Mouse (Mus musculus): ENCODE results near the gene Ttbk1. TPM values are rescaled to one million over a fixed set of nuclear protein-coding genes. Genes with fewer than 3 reads are reported as not detected.

Ttbk1 gene
- polyA plus RNA-seq, 1 experiment from 2014 or later: 0.08 TPM

DNA sequence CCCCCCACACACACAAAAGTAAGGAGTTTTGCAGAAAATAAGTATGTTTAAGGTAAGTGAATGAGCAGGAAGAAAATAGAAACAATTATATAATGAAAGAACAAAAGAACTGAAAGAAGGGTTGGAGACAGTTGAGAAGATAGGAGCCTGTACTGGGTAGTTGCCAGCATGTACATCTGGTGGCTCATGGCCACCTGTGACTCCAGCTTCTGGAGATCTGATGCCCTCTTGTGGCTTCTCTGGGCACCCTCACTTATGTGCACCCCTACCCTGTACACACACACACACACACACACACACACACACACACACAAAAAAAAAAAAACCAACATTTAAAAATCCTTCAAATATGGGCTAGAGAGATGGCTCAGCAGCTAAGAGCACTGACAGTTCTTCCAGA lies 67.8 kb downstream of the Ttbk1 start:
- DNase-seq (ENCODE audit: low spot score): no peak

DNA sequence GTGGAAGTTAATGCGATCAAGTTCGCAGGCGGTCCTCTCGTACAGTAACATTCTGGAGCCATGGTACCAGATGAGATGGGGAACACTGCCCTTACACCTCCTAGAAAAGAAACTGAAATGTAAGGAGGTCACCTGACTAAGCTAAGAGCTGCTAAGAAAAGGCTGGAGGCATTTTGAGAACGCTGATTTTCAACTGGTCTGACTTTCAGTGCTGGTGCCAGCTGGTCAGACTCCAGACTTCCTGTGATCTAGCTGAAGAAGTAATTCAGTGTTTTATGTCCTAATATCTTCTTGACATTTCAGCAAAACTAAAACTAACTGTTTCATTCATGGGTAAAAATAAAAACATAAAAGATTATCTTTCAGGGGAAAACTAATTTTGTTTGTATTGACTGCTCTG lies 68.8 kb downstream of the Ttbk1 start:
- DNase-seq (ENCODE audit: low spot score): no peak

DNA sequence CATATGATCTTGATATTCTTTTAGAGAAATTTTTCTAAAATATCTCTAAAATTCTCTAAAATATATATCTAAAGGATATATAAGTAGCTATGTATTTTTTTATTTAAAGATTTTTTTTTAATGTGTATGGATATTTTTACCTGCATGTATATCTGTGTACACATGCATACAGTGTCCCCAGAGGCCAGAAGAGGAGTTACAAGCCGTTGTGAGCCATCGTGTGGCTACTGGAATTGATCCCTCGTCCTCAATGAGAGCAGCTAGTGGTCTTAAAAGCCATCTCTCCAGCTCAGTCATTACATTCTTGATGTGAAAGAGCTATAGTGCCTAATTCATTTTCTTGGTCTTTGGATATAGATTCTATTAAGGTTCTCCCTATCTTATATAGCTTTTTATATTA lies 79.0 kb downstream of the Ttbk1 start:
- no peak for DNase-seq (ENCODE audit: low spot score)

DNA sequence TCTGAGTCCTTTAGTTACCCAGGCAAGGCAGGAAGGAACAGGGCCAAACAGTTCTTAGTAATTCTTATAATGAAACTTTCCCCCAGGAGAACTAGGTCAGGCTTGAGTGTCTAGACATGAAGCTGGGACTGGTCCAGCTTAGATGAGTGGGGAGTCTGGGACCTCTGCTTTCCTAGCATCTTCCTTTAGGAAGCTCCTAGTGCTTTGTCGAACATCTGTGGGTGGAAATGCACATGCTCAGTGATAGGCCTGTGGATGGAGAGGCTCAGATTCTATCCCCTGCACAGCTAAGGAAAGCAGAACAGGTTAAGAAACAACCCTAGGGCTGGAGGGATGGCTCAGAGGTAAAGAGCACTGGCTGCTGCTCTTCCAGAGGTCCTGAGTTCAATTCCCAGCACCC lies 92.8 kb downstream of the Ttbk1 start:
- DNase-seq (ENCODE audit: low spot score): no peak

DNA sequence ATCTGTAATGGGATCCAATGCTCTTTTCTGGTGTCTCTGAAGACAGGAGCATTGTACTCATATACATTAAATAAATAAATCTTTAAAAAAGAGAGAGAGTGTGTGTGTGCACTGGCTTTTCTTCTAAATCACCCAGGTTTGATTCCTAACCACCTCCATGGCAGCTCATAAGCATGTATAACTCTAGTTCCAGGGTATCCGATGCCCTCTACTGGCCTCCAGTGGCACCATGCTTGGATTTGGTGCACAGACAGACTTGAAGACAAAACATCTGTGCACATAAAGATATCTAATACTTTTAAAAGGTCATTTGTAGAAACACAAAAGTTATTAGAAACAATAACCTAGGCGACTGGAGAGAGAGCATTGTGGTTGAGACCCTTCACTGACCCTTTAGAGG lies 94.5 kb downstream of the Ttbk1 start:
- DNase-seq (ENCODE audit: low spot score): peak; percentile 55

Other genes starting within 250 kb of the Ttbk1 start
- 69.4 and 71.2 TPM in 2 replicates for gene Polr1c, start 239.6 kb downstream of the Ttbk1 start, polyA plus RNA-seq (2015; fragmentation: Nextera tagmentation; extraction: Ambion mirVana)
- 119 and 124 TPM in 2 replicates for gene Yipf3, start 239.6 kb downstream of the Ttbk1 start, polyA plus RNA-seq (2015; fragmentation: Nextera tagmentation; extraction: Ambion mirVana)
- gene Lrrc73, start 234.1 kb downstream of the Ttbk1 start, polyA plus RNA-seq (2015; fragmentation: Nextera tagmentation; extraction: Ambion mirVana): 1.1 and 1.2 TPM in 2 replicates
- gene Tjap1, start 204.6 kb downstream of the Ttbk1 start, polyA plus RNA-seq (2015; fragmentation: Nextera tagmentation; extraction: Ambion mirVana): 26.8 and 27.6 TPM in 2 replicates
- gene Dlk2, start 190.3 kb downstream of the Ttbk1 start, polyA plus RNA-seq (2015; fragmentation: Nextera tagmentation; extraction: Ambion mirVana): 8.1 and 9.6 TPM in 2 replicates
- gene Abcc10, start 159.3 kb downstream of the Ttbk1 start, polyA plus RNA-seq (2015; fragmentation: Nextera tagmentation; extraction: Ambion mirVana): 3.5 and 4.0 TPM in 2 replicates
- 5.4 and 5.6 TPM in 2 replicates for gene Zfp318, start 103.9 kb downstream of the Ttbk1 start, polyA plus RNA-seq (2015; fragmentation: Nextera tagmentation; extraction: Ambion mirVana)
- gene Crip3, start 58.7 kb downstream of the Ttbk1 start, polyA plus RNA-seq (2015; fragmentation: Nextera tagmentation; extraction: Ambion mirVana): 294 and 308 TPM in 2 replicates
- 6.4 and 9.4 TPM in 2 replicates for gene Slc22a7, start 49.2 kb downstream of the Ttbk1 start, polyA plus RNA-seq (2015; fragmentation: Nextera tagmentation; extraction: Ambion mirVana)
- 28.3 and 33.7 TPM in 2 replicates for gene Dnph1, start 9.0 kb upstream of the Ttbk1 start, polyA plus RNA-seq (2015; fragmentation: Nextera tagmentation; extraction: Ambion mirVana)
- gene Cul9, start 58.7 kb upstream of the Ttbk1 start, polyA plus RNA-seq (2015; fragmentation: Nextera tagmentation; extraction: Ambion mirVana): 2.5 and 2.8 TPM in 2 replicates
- 5.0 and 7.5 TPM in 2 replicates for gene Srf, start 68.5 kb upstream of the Ttbk1 start, polyA plus RNA-seq (2015; fragmentation: Nextera tagmentation; extraction: Ambion mirVana)
- gene Ptk7, start 141.8 kb upstream of the Ttbk1 start, polyA plus RNA-seq (2015; fragmentation: Nextera tagmentation; extraction: Ambion mirVana): 24.7 and 25.1 TPM in 2 replicates
- gene Klc4, start 158.3 kb upstream of the Ttbk1 start, polyA plus RNA-seq (2015; fragmentation: Nextera tagmentation; extraction: Ambion mirVana): 17.7 and 18.4 TPM in 2 replicates
- 110 and 113 TPM in 2 replicates for gene Mrpl2, start 158.6 kb upstream of the Ttbk1 start, polyA plus RNA-seq (2015; fragmentation: Nextera tagmentation; extraction: Ambion mirVana)
- gene Cul7, start 162.7 kb upstream of the Ttbk1 start, polyA plus RNA-seq (2015; fragmentation: Nextera tagmentation; extraction: Ambion mirVana): 14.0 and 16.0 TPM in 2 replicates
- 53.2 and 68.6 TPM in 2 replicates for gene Rrp36, start 186.7 kb upstream of the Ttbk1 start, polyA plus RNA-seq (2015; fragmentation: Nextera tagmentation; extraction: Ambion mirVana)
- 106 and 109 TPM in 2 replicates for gene Mea1, start 191.1 kb upstream of the Ttbk1 start, polyA plus RNA-seq (2015; fragmentation: Nextera tagmentation; extraction: Ambion mirVana)
- 77.8 and 78.6 TPM in 2 replicates for gene Klhdc3, start 193.2 kb upstream of the Ttbk1 start, polyA plus RNA-seq (2015; fragmentation: Nextera tagmentation; extraction: Ambion mirVana)
- gene Ppp2r5d, start 217.4 kb upstream of the Ttbk1 start, polyA plus RNA-seq (2015; fragmentation: Nextera tagmentation; extraction: Ambion mirVana): 54.0 and 56.6 TPM in 2 replicates
- 22.8 and 23.3 TPM in 2 replicates for gene Pex6, start 223.8 kb upstream of the Ttbk1 start, polyA plus RNA-seq (2015; fragmentation: Nextera tagmentation; extraction: Ambion mirVana)
- gene Gnmt, start 241.5 kb upstream of the Ttbk1 start, polyA plus RNA-seq (2015; fragmentation: Nextera tagmentation; extraction: Ambion mirVana): 2.9 and 3.0 TPM in 2 replicates